Mouse (Mus musculus) lung, embryonic 14.5 days (tissue): Measurements from ENCODE around the gene Mef2d. TPM values are rescaled to one million over a fixed set of nuclear protein-coding genes. Genes with fewer than 3 reads are reported as not detected.

Source experiments
- ATAC-seq: fragments of 200-750 bp; cut with Nextera tagmentation; 2 replicates; pipeline ENCODE4 v1.8.0; 2017; ENCODE audit warnings: mild to moderate bottlenecking, moderate TSS enrichment, moderate library complexity; ENCODE audit not compliant: insufficient read depth
- DNase-seq: peaks from one replicate; pipeline ENCODE4 v3.0.0-alpha.2; 2015
- H3K27ac ChIP-seq: fragments of 300-500 bp; sonication (generic); 2 replicates; pipeline ENCODE4 v1.5.1; 2014; ENCODE audit warnings: low read depth, mild to moderate bottlenecking, moderate library complexity
- H3K27me3 ChIP-seq: fragments of 300-500 bp; sonication (generic); 2 replicates; pipeline ENCODE4 v1.6.1; 2014; ENCODE audit warnings: low read length, control low read depth; ENCODE audit not compliant: insufficient read depth
- H3K36me3 ChIP-seq: fragments of 300-500 bp; sonication (generic); 2 replicates; pipeline ENCODE4 v1.6.1; 2014; ENCODE audit warnings: control low read depth; ENCODE audit not compliant: insufficient read depth
- H3K4me1 ChIP-seq: fragments of 300-500 bp; sonication (generic); 2 replicates; pipeline ENCODE4 v1.6.1; 2014; ENCODE audit warnings: antibody characterized with exemption, control low read depth; ENCODE audit not compliant: insufficient read depth
- H3K4me2 ChIP-seq: fragments of 300-500 bp; sonication (generic); 2 replicates; pipeline ENCODE4 v1.6.1; 2014; ENCODE audit warnings: mild to moderate bottlenecking
- H3K4me3 ChIP-seq: fragments of 300-500 bp; sonication (generic); 2 replicates; pipeline ENCODE4 v1.5.1; 2014; ENCODE audit warnings: low read depth, low read length
- H3K9ac ChIP-seq: fragments of 300-500 bp; sonication (generic); 2 replicates; pipeline ENCODE4 v1.6.1; 2014
- H3K9me3 ChIP-seq: fragments of 300-500 bp; sonication (generic); 2 replicates; pipeline ENCODE4 v1.6.1; 2016; ENCODE audit warnings: low read depth, low read length, control low read depth
- CTCF ChIP-seq: IDR thresholded peaks from 2 replicates; pipeline ENCODE4 v1.5.1; 2016; ENCODE audit warnings: antibody characterized with exemption, low read depth
- WGBS: fragments of 180-500 bp; shearing (Covaris S2); extraction: QIAGEN DNeasy Blood & Tissue Kit; methylation state at CpG from one replicate; pipeline ENCODE4 v1.1.7; 2014; 5-methylcytosine and 5-hydroxymethylcytosine counted together
- polyA plus RNA-seq: library from polyadenylated mRNA; unstranded; fragments of >200 nt; fragmentation: Nextera tagmentation; extraction: Ambion mirVana; gene quantifications from 2 replicates; pipeline ENCODE4 v1.2.1, GENCODE M21; 2014

The Mef2d gene
- polyA plus RNA-seq, 1 experiment from 2014 or later = 25.4 TPM

GRCm38 (mm10) chr3:88127636-88128035 lies 14.5 kb upstream of the Mef2d start:
- H3K4me2 ChIP-seq = no peak overlapping the region
- ATAC-seq (no peak), DNase-seq (no peak)
- H3K27ac ChIP-seq = no peak overlapping the region
- H3K4me1 ChIP-seq = no peaks in the 10 kb centered on the region
- H3K4me3 ChIP-seq = no peak overlapping the region
- no peak for TF ChIP-seq CTCF
- no peak overlapping the region for H3K9ac ChIP-seq
- WGBS = 55% methylated on average over 3 of the region's 3 CpGs
- H3K9me3 ChIP-seq = no peaks in the 10 kb centered on the region
- no peaks in the 10 kb centered on the region for H3K36me3 ChIP-seq
- H3K27me3 ChIP-seq = no peaks in the 10 kb centered on the region

GRCm38 (mm10) chr3:88128056-88128455 lies 14.1 kb upstream of the Mef2d start:
- H3K4me1 ChIP-seq = no peaks in the 10 kb centered on the region
- no peak overlapping the region for H3K9ac ChIP-seq
- no peak overlapping the region for H3K4me3 ChIP-seq
- H3K27me3 ChIP-seq = no peaks in the 10 kb centered on the region
- H3K9me3 ChIP-seq = no peaks in the 10 kb centered on the region
- WGBS = 48% methylated on average over 5 of the region's 5 CpGs
- H3K27ac ChIP-seq = no peak overlapping the region
- no peak overlapping the region for H3K4me2 ChIP-seq
- no peak for DNase-seq
- no peaks in the 10 kb centered on the region for H3K36me3 ChIP-seq
- no peak for ATAC-seq
- no peak for TF ChIP-seq CTCF

- H3K27me3 ChIP-seq = no peaks in the 10 kb centered on the region
- ATAC-seq = no peak
- no peak overlapping the region for H3K4me3 ChIP-seq
- no peak overlapping the region for H3K4me2 ChIP-seq
- no peak overlapping the region for H3K9ac ChIP-seq
- WGBS = 39% methylated on average over 4 of the region's 4 CpGs
- DNase-seq = no peak
- no peaks in the 10 kb centered on the region for H3K9me3 ChIP-seq
- no peaks in the 10 kb centered on the region for H3K36me3 ChIP-seq
- no peaks in the 10 kb centered on the region for H3K4me1 ChIP-seq
- H3K27ac ChIP-seq = no peak overlapping the region
- no peak for TF ChIP-seq CTCF
Observed at GRCm38 (mm10) chr3:88129006-88129405, 13.2 kb upstream of the Mef2d start.

- H3K9ac ChIP-seq = no peak overlapping the region
- ATAC-seq (no peak), DNase-seq (no peak)
- H3K4me3 ChIP-seq = no peak overlapping the region
- no peaks in the 10 kb centered on the region for H3K4me1 ChIP-seq
- H3K27me3 ChIP-seq = no peaks in the 10 kb centered on the region
- H3K9me3 ChIP-seq = no peaks in the 10 kb centered on the region
- WGBS = 86% methylated on average over 3 of the region's 3 CpGs
- H3K27ac ChIP-seq = no peak overlapping the region
- no peaks in the 10 kb centered on the region for H3K36me3 ChIP-seq
- H3K4me2 ChIP-seq = no peak overlapping the region
- TF ChIP-seq CTCF = no peak
Observed at GRCm38 (mm10) chr3:88131071-88131470, 11.1 kb upstream of the Mef2d start.

- Histone ChIP-seq H3K36me3 (no peaks in the 10 kb centered on the region), H3K27ac (no peak overlapping the region), H3K9me3 (no peaks in the 10 kb centered on the region), H3K27me3 (no peaks in the 10 kb centered on the region), H3K4me3 (no peak overlapping the region), H3K4me2 (no peak overlapping the region), H3K4me1 (no peaks in the 10 kb centered on the region), H3K9ac (no peak overlapping the region)
- TF ChIP-seq CTCF = no peak
- no peak for DNase-seq
- ATAC-seq = no peak
- WGBS = 69% methylated on average over 2 of the region's 2 CpGs
Observed at GRCm38 (mm10) chr3:88132492-88132891, 9.7 kb upstream of the Mef2d start.

GRCm38 (mm10) chr3:88133187-88133771 lies 8.9 kb upstream of the Mef2d start:
- Histone ChIP-seq H3K27ac (peak overlapping the region; percentile 19; the same call in 1 of the 2 replicates), H3K27me3 (no peaks in the 10 kb centered on the region), H3K4me1 (no peaks in the 10 kb centered on the region), H3K9ac (no peak overlapping the region), H3K4me3 (no peak overlapping the region), H3K4me2 (no peak overlapping the region), H3K36me3 (no peaks in the 10 kb centered on the region), H3K9me3 (no peaks in the 10 kb centered on the region)
- DNase-seq (no peak), ATAC-seq (no peak)
- WGBS = 49% methylated on average over 4 of the region's 4 CpGs
- TF ChIP-seq CTCF = 0 out of 2 replicates have a peak, but pooled peaks have one; percentile 1

- ATAC-seq = no peak
- WGBS = 78% methylated on average over 9 of the region's 9 CpGs
Observed at GRCm38 (mm10) chr3:88136346-88136745, 5.8 kb upstream of the Mef2d start.

More at GRCm38 (mm10) chr3:88136346-88136745, 5.8 kb upstream of the Mef2d start:
- H3K27me3 ChIP-seq = no peaks in the 10 kb centered on the region
- TF ChIP-seq CTCF = no peak
- H3K9me3 ChIP-seq = no peaks in the 10 kb centered on the region
- no peak for DNase-seq
- no peak overlapping the region for H3K27ac ChIP-seq
- no peak overlapping the region for H3K4me2 ChIP-seq
- no peak overlapping the region for H3K4me3 ChIP-seq
- no peak overlapping the region for H3K9ac ChIP-seq
- peaks cover 22% of the 10 kb centered on the region for H3K4me1 ChIP-seq
- H3K36me3 ChIP-seq = no peaks in the 10 kb centered on the region
